Mouse (Mus musculus): ENCODE results near the gene Cnr1. TPM values are rescaled to one million over a fixed set of nuclear protein-coding genes. Genes with fewer than 3 reads are reported as not detected.
A peak's percentile ranks its signal among the peaks of the same experiment; 100 is the strongest.

Gene Cnr1
- 2.6 and 2.7 TPM in 2 replicates for polyA plus RNA-seq (2012; rRNA removed)

GRCm38 (mm10) chr4:33924234-33924888 lies at the start of gene Cnr1:
Gene Cnr1 (plus strand): TSS chr4:33924593.
- no peak for DNase-seq (ENCODE audit: low read depth)

GRCm38 (mm10) chr4:33879944-33880343 lies 44.4 kb upstream of the Cnr1 start:
- no peak for DNase-seq (ENCODE audit: low read depth)

- peak; percentile 6 for DNase-seq (ENCODE audit: low read depth)
Observed at GRCm38 (mm10) chr4:33886026-33886425, 38.4 kb upstream of the Cnr1 start.

GRCm38 (mm10) chr4:33889976-33890375 lies 34.4 kb upstream of the Cnr1 start:
- no peak for DNase-seq (ENCODE audit: low read depth)

GRCm38 (mm10) chr4:33892178-33892869 lies 32.1 kb upstream of the Cnr1 start:
- no peak for DNase-seq (ENCODE audit: low read depth)

- no peak for DNase-seq (ENCODE audit: low read depth)
Observed at GRCm38 (mm10) chr4:33893841-33894240, 30.6 kb upstream of the Cnr1 start.

GRCm38 (mm10) chr4:33895046-33895445 lies 29.3 kb upstream of the Cnr1 start:
- DNase-seq (ENCODE audit: low read depth) = no peak

- no peak for DNase-seq (ENCODE audit: low read depth)
Observed at GRCm38 (mm10) chr4:33895491-33895890, 28.9 kb upstream of the Cnr1 start.

- DNase-seq (ENCODE audit: low read depth) = no peak
Observed at GRCm38 (mm10) chr4:33901659-33902058, 22.7 kb upstream of the Cnr1 start.

GRCm38 (mm10) chr4:33903812-33904340 lies 20.5 kb upstream of the Cnr1 start:
- DNase-seq (ENCODE audit: low read depth) = no peak

GRCm38 (mm10) chr4:33904826-33905225 lies 19.6 kb upstream of the Cnr1 start:
- no peak for DNase-seq (ENCODE audit: low read depth)

GRCm38 (mm10) chr4:33908786-33909185 lies 15.6 kb upstream of the Cnr1 start:
- DNase-seq (ENCODE audit: low read depth) = no peak

- DNase-seq (ENCODE audit: low read depth) = no peak
Observed at GRCm38 (mm10) chr4:33915730-33916129, 8.7 kb upstream of the Cnr1 start.

GRCm38 (mm10) chr4:33920807-33921206 lies 3.6 kb upstream of the Cnr1 start:
- DNase-seq (ENCODE audit: low read depth) = no peak

- no peak for DNase-seq (ENCODE audit: low read depth)
Observed at GRCm38 (mm10) chr4:33923151-33923760, 1.1 kb upstream of the Cnr1 start.

GRCm38 (mm10) chr4:33923761-33924233 lies 596 bp upstream of the Cnr1 start:
- DNase-seq (ENCODE audit: low read depth) = no peak

- DNase-seq (ENCODE audit: low read depth) = no peak
Observed at GRCm38 (mm10) chr4:33924889-33925245, 474 bp downstream of the Cnr1 start.

- no peak for DNase-seq (ENCODE audit: low read depth)
Observed at GRCm38 (mm10) chr4:33925489-33925888, 1.1 kb downstream of the Cnr1 start.

GRCm38 (mm10) chr4:33926010-33926409 lies 1.6 kb downstream of the Cnr1 start:
- DNase-seq (ENCODE audit: low read depth) = no peak

- no peak for DNase-seq (ENCODE audit: low read depth)
Observed at GRCm38 (mm10) chr4:33926730-33927263, 2.4 kb downstream of the Cnr1 start.

- no peak for DNase-seq (ENCODE audit: low read depth)
Observed at GRCm38 (mm10) chr4:33927644-33928043, 3.3 kb downstream of the Cnr1 start.

- DNase-seq (ENCODE audit: low read depth) = no peak
Observed at GRCm38 (mm10) chr4:33928450-33928849, 4.1 kb downstream of the Cnr1 start.

Measured in gonadal fat pad, adult 2 months (tissue).